Mouse (Mus musculus) MEL (cell line): ENCODE measurements around the gene Tlx1. TPM values are rescaled to one million over a fixed set of nuclear protein-coding genes. Genes with fewer than 3 reads are reported as not detected.

Experiments used
- DNase-seq: peaks from one replicate; pipeline ENCODE4 v3.0.0; 2011; ENCODE audit warnings: low read depth, low spot score
- H3K27ac ChIP-seq: 2 replicates; pipeline ENCODE4 v1.5.1; 2012; ENCODE audit warnings: low read depth, mild to moderate bottlenecking, control low read depth, low read length, moderate library complexity; ENCODE audit not compliant: control insufficient read depth
- H3K27me3 ChIP-seq, 2 experiments: fragments of 150-350 bp in 1 of 2; sonication (generic) in 1 of 2; 2 replicates each; pipeline ENCODE4 v1.6.1; 2012; ENCODE audit warnings: low read length in 2 of 2, mild to moderate bottlenecking in 2 of 2, improper control_type of control experiment in 1 of 2, moderate library complexity in 1 of 2; ENCODE audit not compliant: insufficient read depth in 2 of 2, control insufficient read depth in 1 of 2
- H3K36me3 ChIP-seq, 2 experiments: 2 replicates each; pipeline ENCODE4 v1.6.1; 2012 to 2014; ENCODE audit warnings: low read length in 2 of 2, improper control_type of control experiment in 1 of 2, inconsistent platforms in 1 of 2, mild to moderate bottlenecking in 1 of 2; ENCODE audit not compliant: insufficient read depth in 2 of 2, control insufficient read depth in 1 of 2
- H3K4me1 ChIP-seq, 2 experiments: fragments of 150-350 bp in 1 of 2; sonication (generic) in 1 of 2; 2 replicates each; pipeline ENCODE4 v1.6.1; 2012; ENCODE audit warnings: low read length in 2 of 2, improper control_type of control experiment in 1 of 2, mild to moderate bottlenecking in 1 of 2; ENCODE audit not compliant: insufficient read depth in 2 of 2, control insufficient read depth in 1 of 2
- H3K4me3 ChIP-seq, 2 experiments: fragments of 150-350 bp in 1 of 2; sonication (generic) in 1 of 2; 2 replicates each; pipeline ENCODE4 v1.5.1; 2012; ENCODE audit warnings: low read depth in 2 of 2, low read length in 2 of 2, mild to moderate bottlenecking in 2 of 2, moderate library complexity in 2 of 2, control low read depth in 1 of 2, improper control_type of control experiment in 1 of 2; ENCODE audit not compliant: control insufficient read depth in 1 of 2, insufficient read depth in 1 of 2
- H3K79me2 ChIP-seq: 2 replicates; pipeline ENCODE4 v1.6.1; 2012; ENCODE audit warnings: mild to moderate bottlenecking, low read length, moderate library complexity; ENCODE audit not compliant: control insufficient read depth, poor library complexity, insufficient read depth
- H3K9ac ChIP-seq: 2 replicates; pipeline ENCODE4 v1.6.1; 2012; ENCODE audit warnings: low read depth, mild to moderate bottlenecking, control low read depth, low read length, moderate library complexity; ENCODE audit not compliant: control insufficient read depth, poor library complexity, severe bottlenecking
- H3K9me3 ChIP-seq: fragments of 150-350 bp; sonication (generic); replicated peaks from 2 replicates; pipeline ENCODE4 v1.6.1; 2012; ENCODE audit warnings: mild to moderate bottlenecking, low read length, improper control_type of control experiment, moderate library complexity; ENCODE audit not compliant: insufficient read depth
- BHLHE40 ChIP-seq: IDR thresholded peaks from 2 replicates; pipeline ENCODE4 v1.6.1; 2012; ENCODE audit warnings: low read depth, mild to moderate bottlenecking, inconsistent platforms, low read length, improper control_type of control experiment, borderline replicate concordance
- CHD1 ChIP-seq: IDR thresholded peaks from 2 replicates; pipeline ENCODE4 v1.6.1; 2012; ENCODE audit warnings: low read depth, mild to moderate bottlenecking, inconsistent platforms, low read length, improper control_type of control experiment
- CHD2 ChIP-seq: IDR thresholded peaks from 2 replicates; pipeline ENCODE4 v1.6.1; 2011; ENCODE audit warnings: low read length, improper control_type of control experiment
- CTCF ChIP-seq, 3 experiments: IDR thresholded peaks in 2 of 3; conservative IDR thresholded peaks in 1 of 3; 2 replicates each; pipeline ENCODE4 v1.5.1; 2011 to 2012; ENCODE audit warnings: low read length in 3 of 3, low read depth in 2 of 3, mild to moderate bottlenecking in 2 of 3, improper control_type of control experiment in 1 of 3, inconsistent platforms in 1 of 3, mixed read lengths in 1 of 3, moderate library complexity in 1 of 3; ENCODE audit not compliant: control insufficient read depth in 1 of 3, insufficient read depth in 1 of 3, poor library complexity in 1 of 3, severe bottlenecking in 1 of 3
- ELF1 ChIP-seq: IDR thresholded peaks from 2 replicates; pipeline ENCODE4 v1.6.1; 2014; ENCODE audit warnings: low read depth, mild to moderate bottlenecking, inconsistent platforms, low read length, improper control_type of control experiment, moderate library complexity
- EP300 ChIP-seq, 2 experiments: IDR thresholded peaks; 2 replicates each; pipeline ENCODE4 v1.6.1; 2011; ENCODE audit warnings: improper control_type of control experiment in 2 of 2, low read length in 2 of 2, low read depth in 1 of 2, mild to moderate bottlenecking in 1 of 2
- JUND ChIP-seq: IDR thresholded peaks from 2 replicates; pipeline ENCODE4 v1.6.1; 2011; ENCODE audit warnings: low read depth, mild to moderate bottlenecking, improper control_type of control experiment, low read length
- KAT2A ChIP-seq: conservative IDR thresholded peaks from 2 replicates; pipeline ENCODE4 v1.6.1; 2012; ENCODE audit warnings: low read depth, low read length, improper control_type of control experiment, inconsistent platforms
- MEF2A ChIP-seq: IDR thresholded peaks from 2 replicates; pipeline ENCODE4 v1.6.1; 2014; ENCODE audit warnings: low read depth, mild to moderate bottlenecking, inconsistent platforms, low read length, improper control_type of control experiment; ENCODE audit not compliant: poor library complexity, insufficient replicate concordance, severe bottlenecking; ENCODE audit errors: extremely low read depth
- MXI1 ChIP-seq: IDR thresholded peaks from 2 replicates; pipeline ENCODE4 v1.6.1; 2011; ENCODE audit warnings: mild to moderate bottlenecking, low read depth, low read length, improper control_type of control experiment
- NELFE ChIP-seq: IDR thresholded peaks from 2 replicates; pipeline ENCODE4 v1.6.1; 2011; ENCODE audit warnings: low read depth, low read length, improper control_type of control experiment
- NRF1 ChIP-seq: IDR thresholded peaks from 2 replicates; pipeline ENCODE4 v1.6.1; 2014; ENCODE audit warnings: low read depth, mild to moderate bottlenecking, inconsistent platforms, low read length, improper control_type of control experiment, moderate library complexity; ENCODE audit not compliant: poor library complexity, insufficient read depth, severe bottlenecking
- POLR2A ChIP-seq, 2 experiments: IDR thresholded peaks; 2 replicates each; pipeline ENCODE4 v1.6.1; 2011 to 2012; ENCODE audit warnings: low read length in 2 of 2, mild to moderate bottlenecking in 2 of 2, control low read depth in 1 of 2, improper control_type of control experiment in 1 of 2, low read depth in 1 of 2, moderate library complexity in 1 of 2; ENCODE audit not compliant: control insufficient read depth in 1 of 2, insufficient read depth in 1 of 2, poor library complexity in 1 of 2
- RCOR1 ChIP-seq: IDR thresholded peaks from 2 replicates; pipeline ENCODE4 v1.6.1; 2012; ENCODE audit warnings: low read depth, mild to moderate bottlenecking, inconsistent platforms, low read length, improper control_type of control experiment
- SMC3 ChIP-seq: IDR thresholded peaks from 2 replicates; pipeline ENCODE4 v1.6.1; 2011; ENCODE audit warnings: low read depth, low read length, improper control_type of control experiment
- TAL1 ChIP-seq: IDR thresholded peaks from 2 replicates; pipeline ENCODE4 v1.6.1; 2012; ENCODE audit warnings: mild to moderate bottlenecking, inconsistent platforms, low read length, moderate library complexity, mixed read lengths
- USF2 ChIP-seq, 2 experiments: IDR thresholded peaks; 2 replicates each; pipeline ENCODE4 v1.6.1; 2011 to 2012; ENCODE audit warnings: improper control_type of control experiment in 2 of 2, low read length in 2 of 2, borderline replicate concordance in 1 of 2, inconsistent platforms in 1 of 2, low read depth in 1 of 2, mild to moderate bottlenecking in 1 of 2; ENCODE audit not compliant: insufficient read depth in 1 of 2
- ZKSCAN1 ChIP-seq: IDR thresholded peaks from 2 replicates; pipeline ENCODE4 v1.6.1; 2012; ENCODE audit warnings: low read depth, mild to moderate bottlenecking, inconsistent platforms, low read length, improper control_type of control experiment, moderate library complexity
- ZMIZ1 ChIP-seq: IDR thresholded peaks from 2 replicates; pipeline ENCODE4 v1.6.1; 2012; ENCODE audit warnings: low read depth, mild to moderate bottlenecking, inconsistent platforms, low read length, improper control_type of control experiment, moderate library complexity
- polyA plus RNA-seq, 2 experiments: library from polyadenylated mRNA; stranded (reverse) in 1 of 2; unstranded in 1 of 2; fragments of >175 nt in 1 of 2; fragments of >200 nt in 1 of 2; gene quantifications; 2 replicates each; pipeline versions ENCODE4 v1.2.1 to v1.2.4; 2012; ENCODE audit warnings: low replicate concordance in 2 of 2, low read depth in 1 of 2; ENCODE audit not compliant: insufficient read length in 2 of 2, insufficient read depth in 1 of 2, missing spikeins in 1 of 2
- total RNA-seq: library from RNA; depleted of rRNA; stranded (reverse); fragments of 300-350 nt; gene quantifications from 2 replicates; pipeline ENCODE4 v1.2.3, GENCODE M21; 2012

Gene Tlx1
- total and polyA plus RNA-seq, 3 experiments, result not detected

GRCm38 (mm10) chr19:45112444-45112843 lies 38.0 kb upstream of the Tlx1 start:
- Histone ChIP-seq H3K4me1 (no peaks in the 10 kb centered on the region), H3K9ac (no peak overlapping the region), H3K4me3 (no peak overlapping the region), H3K9me3 (no peaks in the 10 kb centered on the region), H3K27me3 (peaks cover 3 to 17% of the 10 kb centered on the region in 2 experiments; a peak in 3 of 4 replicates), H3K79me2 (no peaks in the 10 kb centered on the region), H3K27ac (no peak overlapping the region), H3K36me3 (no peaks in the 10 kb centered on the region)
- TF ChIP-seq CTCF (IDR thresholded peaks at IDR 0.05 in 2 of 3, conservative IDR thresholded peaks at IDR 0.05 in 1 of 3; ENCODE audit: control insufficient read depth in 1 of 3, insufficient read depth in 1 of 3, low read depth in 2 of 3, low read length in 3 of 3, poor library complexity in 1 of 3, severe bottlenecking in 1 of 3), result peak; percentile 46 to 60 (median 55)
- no peak for TF ChIP-seq RCOR1
- TF ChIP-seq NRF1, result no peak
- TF ChIP-seq TAL1, result no peak
- no peak for TF ChIP-seq POLR2A (IDR thresholded peaks at IDR 0.05; ENCODE audit: control insufficient read depth in 1 of 2, insufficient read depth in 1 of 2, low read depth in 1 of 2, low read length in 2 of 2, poor library complexity in 1 of 2)
- TF ChIP-seq BHLHE40, result no peak
- no peak; the same call in 1 of the 2 replicates for TF ChIP-seq SMC3
- no peak for TF ChIP-seq ZKSCAN1
- TF ChIP-seq MEF2A, result no peak
- DNase-seq, result peak; percentile 40

GRCm38 (mm10) chr19:45113791-45114460 lies 36.6 kb upstream of the Tlx1 start:
- Histone ChIP-seq H3K79me2 (no peaks in the 10 kb centered on the region), H3K9ac (no peak overlapping the region), H3K27ac (no peak overlapping the region), H3K4me1 (no peaks in the 10 kb centered on the region), H3K9me3 (no peaks in the 10 kb centered on the region), H3K36me3 (no peaks in the 10 kb centered on the region), H3K4me3 (no peak overlapping the region), H3K27me3 (peaks cover 17 to 24% of the 10 kb centered on the region in 2 experiments)
- no peak for DNase-seq
- TF ChIP-seq MXI1, result no peak
- TF ChIP-seq ELF1, result no peak
- no peak for TF ChIP-seq CHD1
- TF ChIP-seq CHD2, result no peak
- TF ChIP-seq JUND, result no peak
- TF ChIP-seq USF2 (IDR thresholded peaks at IDR 0.05; ENCODE audit: borderline replicate concordance in 1 of 2, insufficient read depth in 1 of 2, low read depth in 1 of 2, low read length in 2 of 2), result no peak
- TF ChIP-seq ZKSCAN1, result no peak
- TF ChIP-seq EP300 (IDR thresholded peaks at IDR 0.05; ENCODE audit: low read depth in 1 of 2, low read length in 2 of 2), result no peak
- no peak for TF ChIP-seq MEF2A
- no peak for TF ChIP-seq KAT2A
- TF ChIP-seq NELFE, result no peak
- no peak for TF ChIP-seq ZMIZ1
- TF ChIP-seq TAL1, result no peak
- TF ChIP-seq SMC3, result no peak
